Mouse (Mus musculus) lung, postnatal 0 days (tissue): ENCODE results near the gene Cdh4.

Source experiments
- CTCF ChIP-seq: IDR thresholded peaks from 2 replicates; pipeline ENCODE4 v1.5.1; 2016; ENCODE audit warnings: antibody characterized with exemption, mild to moderate bottlenecking
- EP300 ChIP-seq: IDR thresholded peaks from 2 replicates; pipeline ENCODE4 v1.6.1; 2016; ENCODE audit warnings: antibody characterized with exemption, mild to moderate bottlenecking, control low read depth

DNA sequence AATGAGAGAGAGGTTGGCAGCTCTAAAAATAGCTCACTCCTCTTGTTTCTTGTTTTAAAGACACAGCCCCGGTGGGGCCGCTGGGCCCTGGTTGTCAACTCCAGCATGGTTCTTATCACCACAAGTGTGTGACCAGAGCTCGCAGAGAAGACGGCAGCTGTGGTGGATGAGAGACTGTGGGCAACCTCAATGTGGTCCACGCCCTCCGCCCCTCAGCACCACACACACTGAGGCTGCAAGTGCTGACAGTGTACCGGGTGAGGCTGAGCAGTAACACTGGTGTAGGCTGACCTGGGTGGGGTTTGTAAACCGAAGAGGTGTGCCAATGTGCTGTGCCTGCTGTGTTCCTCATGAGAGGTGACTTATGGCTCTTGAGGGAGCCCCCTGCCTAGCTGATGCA lies 327.7 kb downstream of the Cdh4 start:
- no peak for TF ChIP-seq EP300
- TF ChIP-seq CTCF, result no peak
